Mouse (Mus musculus): ENCODE results near the gene Qtrt2. TPM values are rescaled to one million over a fixed set of nuclear protein-coding genes. Genes with fewer than 3 reads are reported as not detected.

Gene Qtrt2
- polyA plus RNA-seq, 1 experiment from 2014 or later = 4.1 TPM

- no peaks in the 10 kb centered on the region for H3K79me2 ChIP-seq (ENCODE audit: inconsistent target)
- no peak overlapping the region for H3K27ac ChIP-seq
- no peaks in the 10 kb centered on the region for H3K36me3 ChIP-seq (ENCODE audit: inconsistent target)
- 92% methylated on average over 4 of the region's 4 CpGs for WGBS (ENCODE audit: missing documents)
- H3K4me3 ChIP-seq (ENCODE audit: inconsistent target) = no peak overlapping the region
These were observed 14.2 kb upstream of the Qtrt2 start for GRCm38 (mm10) chr16:43940846-43941245.

- H3K27ac ChIP-seq = no peak overlapping the region
- H3K79me2 ChIP-seq (ENCODE audit: inconsistent target) = no peaks in the 10 kb centered on the region
- H3K36me3 ChIP-seq (ENCODE audit: inconsistent target) = no peaks in the 10 kb centered on the region
- 98% methylated on average over 3 of the region's 3 CpGs for WGBS (ENCODE audit: missing documents)
- H3K4me3 ChIP-seq (ENCODE audit: inconsistent target) = no peak overlapping the region
These were observed 9.3 kb upstream of the Qtrt2 start for GRCm38 (mm10) chr16:43935892-43936291.

GRCm38 (mm10) chr16:43935367-43935766 is 8.8 kb upstream of the Qtrt2 start:
- Histone ChIP-seq H3K36me3 (ENCODE audit: inconsistent target) (no peaks in the 10 kb centered on the region), H3K27ac (no peak overlapping the region), H3K79me2 (ENCODE audit: inconsistent target) (no peaks in the 10 kb centered on the region), H3K4me3 (ENCODE audit: inconsistent target) (no peak overlapping the region)
- 90% methylated on average over 3 of the region's 3 CpGs for WGBS (ENCODE audit: missing documents)

DNA sequence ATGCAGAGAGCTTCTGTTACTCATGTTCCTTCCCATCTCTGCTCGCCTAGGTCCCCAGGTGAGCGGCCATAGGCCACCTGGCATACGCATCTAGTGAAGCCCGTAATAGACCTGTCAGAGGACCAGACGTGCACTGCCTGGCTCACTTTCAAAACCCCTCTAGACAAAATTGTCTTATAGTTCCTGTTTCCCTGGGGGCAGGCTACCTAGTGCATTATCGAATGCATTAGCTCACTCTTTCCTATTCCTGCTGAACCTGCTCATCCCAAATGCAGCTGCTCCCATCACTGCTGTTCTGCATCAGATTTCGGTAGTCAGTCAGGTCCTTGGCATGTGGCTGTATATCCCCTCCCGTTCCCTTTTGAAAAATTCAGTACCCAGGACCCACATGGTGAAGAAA is 8.2 kb upstream of the Qtrt2 start:
- Histone ChIP-seq H3K27ac (no peak overlapping the region), H3K36me3 (ENCODE audit: inconsistent target) (no peaks in the 10 kb centered on the region), H3K79me2 (ENCODE audit: inconsistent target) (no peaks in the 10 kb centered on the region), H3K4me3 (ENCODE audit: inconsistent target) (no peak overlapping the region)
- WGBS (ENCODE audit: missing documents) = 97% methylated on average over 8 of the region's 8 CpGs

- Histone ChIP-seq H3K36me3 (ENCODE audit: inconsistent target) (no peaks in the 10 kb centered on the region), H3K27ac (no peak overlapping the region), H3K79me2 (ENCODE audit: inconsistent target) (no peaks in the 10 kb centered on the region), H3K4me3 (ENCODE audit: inconsistent target) (no peak overlapping the region)
- WGBS (ENCODE audit: missing documents) = 91% methylated on average over 5 of the region's 6 CpGs
These were observed 6.4 kb upstream of the Qtrt2 start for GRCm38 (mm10) chr16:43933041-43933440.

GRCm38 (mm10) chr16:43932319-43932718 is 5.7 kb upstream of the Qtrt2 start:
- no peak overlapping the region for H3K4me3 ChIP-seq (ENCODE audit: inconsistent target)
- H3K36me3 ChIP-seq (ENCODE audit: inconsistent target) = no peaks in the 10 kb centered on the region
- H3K27ac ChIP-seq = no peak overlapping the region
- no peaks in the 10 kb centered on the region for H3K79me2 ChIP-seq (ENCODE audit: inconsistent target)
- WGBS (ENCODE audit: missing documents) = 92% methylated on average over 7 of the region's 7 CpGs

DNA sequence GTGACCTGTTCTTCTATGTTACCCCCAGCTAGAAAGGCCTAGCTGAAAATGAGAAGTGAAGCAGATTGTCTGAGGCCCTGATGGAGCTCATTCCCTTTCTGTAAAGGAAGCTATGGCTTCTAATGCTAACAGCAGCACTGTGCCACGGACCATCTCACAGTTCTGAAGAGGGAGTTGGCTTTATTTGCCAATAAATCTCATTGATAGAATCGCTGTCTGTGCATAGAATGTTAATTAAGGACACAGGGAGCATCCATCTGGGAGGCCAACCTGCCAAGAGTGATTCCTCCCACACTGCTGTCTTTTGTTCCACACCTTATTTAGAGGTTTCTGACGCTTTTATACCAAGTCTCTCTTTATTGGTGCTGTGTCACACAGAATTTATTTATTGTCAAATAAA is 4.9 kb upstream of the Qtrt2 start:
- Histone ChIP-seq H3K36me3 (ENCODE audit: inconsistent target) (no peaks in the 10 kb centered on the region), H3K4me3 (ENCODE audit: inconsistent target) (no peak overlapping the region), H3K27ac (no peak overlapping the region), H3K79me2 (ENCODE audit: inconsistent target) (no peaks in the 10 kb centered on the region)
- 95% methylated on average over 3 of the region's 3 CpGs for WGBS (ENCODE audit: missing documents)

GRCm38 (mm10) chr16:43930577-43930976 is 4.0 kb upstream of the Qtrt2 start:
- Histone ChIP-seq H3K36me3 (ENCODE audit: inconsistent target) (no peaks in the 10 kb centered on the region), H3K4me3 (ENCODE audit: inconsistent target) (no peak overlapping the region), H3K79me2 (ENCODE audit: inconsistent target) (no peaks in the 10 kb centered on the region), H3K27ac (no peak overlapping the region)

- Histone ChIP-seq H3K79me2 (ENCODE audit: inconsistent target) (no peaks in the 10 kb centered on the region), H3K27ac (no peak overlapping the region), H3K36me3 (ENCODE audit: inconsistent target) (no peaks in the 10 kb centered on the region), H3K4me3 (ENCODE audit: inconsistent target) (no peak overlapping the region)
- 92% methylated on average over 1 of the region's 1 CpGs for WGBS (ENCODE audit: missing documents)
These were observed 763 bp downstream of the Qtrt2 start for GRCm38 (mm10) chr16:43925846-43926245.

GRCm38 (mm10) chr16:43925001-43925558 is 1.5 kb downstream of the Qtrt2 start:
- Histone ChIP-seq H3K4me3 (ENCODE audit: inconsistent target) (no peak overlapping the region), H3K27ac (no peak overlapping the region), H3K79me2 (ENCODE audit: inconsistent target) (no peaks in the 10 kb centered on the region), H3K36me3 (ENCODE audit: inconsistent target) (no peaks in the 10 kb centered on the region)
- WGBS (ENCODE audit: missing documents) = 86% methylated on average over 6 of the region's 6 CpGs

DNA sequence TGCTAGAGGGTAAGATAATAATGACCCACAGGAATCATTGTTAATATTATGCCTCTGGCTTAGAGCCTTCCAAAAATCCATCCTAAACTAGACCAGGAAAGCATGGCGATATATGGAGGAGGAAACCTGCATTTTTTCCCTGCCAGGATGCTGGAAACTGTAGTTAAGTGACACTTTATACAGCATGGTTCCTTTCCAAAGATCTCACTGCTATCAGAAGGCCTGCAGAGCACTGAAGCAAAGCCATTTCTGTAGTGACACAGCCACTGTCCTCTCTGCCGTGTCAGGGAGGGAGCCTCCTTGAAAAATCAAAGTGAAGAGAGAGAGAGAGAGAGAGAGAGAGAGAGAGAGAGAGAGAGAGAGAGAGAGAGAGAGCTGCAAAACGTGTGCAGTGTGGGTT is 4.0 kb downstream of the Qtrt2 start:
- 78% methylated on average over 3 of the region's 3 CpGs for WGBS (ENCODE audit: missing documents)
- Histone ChIP-seq H3K36me3 (ENCODE audit: inconsistent target) (no peaks in the 10 kb centered on the region), H3K79me2 (ENCODE audit: inconsistent target) (no peaks in the 10 kb centered on the region), H3K27ac (no peak overlapping the region), H3K4me3 (ENCODE audit: inconsistent target) (no peak overlapping the region)

- H3K4me3 ChIP-seq (ENCODE audit: inconsistent target) = no peak overlapping the region
- H3K27ac ChIP-seq = no peak overlapping the region
- no peaks in the 10 kb centered on the region for H3K79me2 ChIP-seq (ENCODE audit: inconsistent target)
- no peaks in the 10 kb centered on the region for H3K36me3 ChIP-seq (ENCODE audit: inconsistent target)
- WGBS (ENCODE audit: missing documents) = 87% methylated on average over 2 of the region's 2 CpGs
These were observed 4.6 kb downstream of the Qtrt2 start for GRCm38 (mm10) chr16:43922024-43922423.

GRCm38 (mm10) chr16:43918867-43919266 is 7.7 kb downstream of the Qtrt2 start:
- no peak overlapping the region for H3K4me3 ChIP-seq (ENCODE audit: inconsistent target)
- H3K36me3 ChIP-seq (ENCODE audit: inconsistent target) = no peaks in the 10 kb centered on the region
- H3K79me2 ChIP-seq (ENCODE audit: inconsistent target) = no peaks in the 10 kb centered on the region
- 70% methylated on average over 3 of the region's 3 CpGs for WGBS (ENCODE audit: missing documents)
- H3K27ac ChIP-seq = no peak overlapping the region

DNA sequence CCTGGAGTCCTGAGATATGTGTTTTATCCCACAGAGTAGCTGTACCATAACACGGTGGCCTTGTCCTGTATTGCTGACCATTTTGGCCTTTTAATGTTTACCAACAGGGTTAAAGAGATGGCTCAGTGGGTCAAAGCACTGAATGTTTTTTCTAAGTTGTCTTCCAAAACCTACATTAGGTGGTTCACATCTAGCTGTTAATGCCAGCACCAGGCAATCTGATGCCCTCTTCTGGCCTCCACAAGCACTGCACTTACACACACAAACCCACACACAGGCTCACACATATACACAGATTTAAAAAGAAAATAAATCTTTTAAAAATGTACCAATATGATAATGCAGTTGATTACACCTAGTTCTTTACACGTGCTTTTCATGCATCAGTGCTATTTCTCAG is 17.7 kb downstream of the Qtrt2 start:
- Histone ChIP-seq H3K36me3 (ENCODE audit: inconsistent target) (0 out of 2 replicates have a peak, but pooled peaks cover 8% of the 10 kb centered on the region), H3K4me3 (ENCODE audit: inconsistent target) (no peak overlapping the region), H3K27ac (no peak overlapping the region), H3K79me2 (ENCODE audit: inconsistent target) (no peaks in the 10 kb centered on the region)
- 100% methylated on average over 2 of the region's 2 CpGs for WGBS (ENCODE audit: missing documents)

DNA sequence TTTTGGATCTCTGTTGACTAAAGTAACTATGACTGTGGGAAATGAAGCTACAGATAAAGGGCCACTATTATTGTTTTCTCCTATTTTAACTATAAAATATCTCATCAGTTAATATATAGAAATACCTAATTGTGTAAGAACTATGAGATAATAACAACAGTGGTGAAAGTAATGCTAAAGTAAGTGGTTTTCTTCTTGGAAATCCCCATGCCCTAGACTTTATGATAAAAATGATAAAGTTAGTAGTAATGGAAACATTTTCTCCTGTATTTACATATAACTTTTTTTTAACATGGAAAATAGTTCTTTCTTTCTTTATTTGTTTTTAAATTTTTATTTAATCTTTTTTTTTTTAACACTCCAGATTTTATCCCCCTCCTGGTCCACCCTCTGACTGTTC is 26.0 kb downstream of the Qtrt2 start:
- Histone ChIP-seq H3K36me3 (ENCODE audit: inconsistent target) (no peaks in the 10 kb centered on the region), H3K27ac (no peak overlapping the region), H3K79me2 (ENCODE audit: inconsistent target) (no peaks in the 10 kb centered on the region), H3K4me3 (ENCODE audit: inconsistent target) (no peak overlapping the region)

DNA sequence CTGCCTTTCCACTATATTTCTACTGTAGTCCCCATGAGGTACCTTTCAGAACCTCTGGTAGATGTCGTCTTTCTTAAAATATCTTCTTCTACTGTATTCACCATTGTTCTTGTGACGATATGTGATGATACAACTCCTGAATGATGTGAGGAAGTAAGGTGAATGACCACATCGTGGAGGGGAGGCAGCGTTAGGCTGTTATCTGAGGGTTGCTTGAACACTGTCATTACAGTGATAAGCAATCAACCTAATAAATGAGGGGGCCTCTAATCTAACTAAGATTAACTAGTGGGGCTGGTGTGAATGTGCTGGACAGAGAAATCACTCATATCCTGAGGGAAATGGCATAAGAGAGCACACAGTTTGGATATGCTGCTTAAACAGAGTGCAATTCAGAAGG is 26.5 kb downstream of the Qtrt2 start:
- WGBS (ENCODE audit: missing documents) = 95% methylated on average over 4 of the region's 4 CpGs
- H3K79me2 ChIP-seq (ENCODE audit: inconsistent target) = no peaks in the 10 kb centered on the region
- no peaks in the 10 kb centered on the region for H3K36me3 ChIP-seq (ENCODE audit: inconsistent target)

More for the DNA sequence above, 26.5 kb downstream of the Qtrt2 start:
- no peak overlapping the region for H3K27ac ChIP-seq
- no peak overlapping the region for H3K4me3 ChIP-seq (ENCODE audit: inconsistent target)

Data from macrophage (primary cell).